ENCODE assay signal across 8 mouse cellular contexts in genomic region chr3:96243921-96244572, GRCm38 (mm10). TPM values are rescaled to one million over a fixed set of nuclear protein-coding genes. Genes with fewer than 3 reads are reported as not detected.
DNase-seq lines count a peak whose midpoint lies in the region; ATAC-seq lines count a peak whose summit lies in the region.

No protein-coding gene starts in this region.

- no peaks in the 10 kb centered on the region for H3K36me3 ChIP-seq in lung, embryonic 15.5 days
- H3K36me3 ChIP-seq in embryonic facial prominence, embryonic 15.5 days, result no peaks in the 10 kb centered on the region
- no peaks in the 10 kb centered on the region for H3K36me3 ChIP-seq in intestine, embryonic 16.5 days (ENCODE audit: control insufficient read depth, insufficient read depth, low read length)
- no peaks in the 10 kb centered on the region for H3K36me3 ChIP-seq in midbrain, embryonic 14.5 days (ENCODE audit: control insufficient read depth, insufficient read depth, low read length)

- H3K27me3 ChIP-seq in lung, embryonic 15.5 days, result no peaks in the 10 kb centered on the region
- H3K27me3 ChIP-seq in embryonic facial prominence, embryonic 15.5 days, result no peaks in the 10 kb centered on the region
- H3K27me3 ChIP-seq in intestine, embryonic 16.5 days (replicated peaks; ENCODE audit: control insufficient read depth, insufficient read depth, low read length), result no peaks in the 10 kb centered on the region
- H3K27me3 ChIP-seq in midbrain, embryonic 14.5 days (ENCODE audit: control insufficient read depth, insufficient read depth, low read length), result no peaks in the 10 kb centered on the region

- WGBS in lung, embryonic 15.5 days, result 83% methylated on average over 7 of the region's 7 CpGs
- WGBS in embryonic facial prominence, embryonic 15.5 days, result 75% methylated on average over 7 of the region's 7 CpGs
- 68% methylated on average over 7 of the region's 7 CpGs for WGBS in intestine, embryonic 16.5 days
- WGBS in midbrain, embryonic 14.5 days, result 83% methylated on average over 7 of the region's 7 CpGs

- H3K9me3 ChIP-seq in lung, embryonic 15.5 days, result no peaks in the 10 kb centered on the region
- H3K9me3 ChIP-seq in embryonic facial prominence, embryonic 15.5 days (replicated peaks), result no peaks in the 10 kb centered on the region
- no peaks in the 10 kb centered on the region for H3K9me3 ChIP-seq in intestine, embryonic 16.5 days (ENCODE audit: control insufficient read depth, low read length)
- no peaks in the 10 kb centered on the region for H3K9me3 ChIP-seq in midbrain, embryonic 14.5 days (ENCODE audit: control insufficient read depth, low read length)

- H3K4me1 ChIP-seq in lung, embryonic 15.5 days, result peaks cover 36% of the 10 kb centered on the region
- H3K4me1 ChIP-seq in embryonic facial prominence, embryonic 15.5 days, result peaks cover 30% of the 10 kb centered on the region
- H3K4me1 ChIP-seq in intestine, embryonic 16.5 days (ENCODE audit: control insufficient read depth, insufficient read depth, low read length), result peaks cover 21% of the 10 kb centered on the region
- peaks cover 22% of the 10 kb centered on the region; the same call in 1 of the 2 replicates for H3K4me1 ChIP-seq in midbrain, embryonic 14.5 days (ENCODE audit: control insufficient read depth, insufficient read depth, low read length)

- peak overlapping the region; percentile 99 for H3K27ac ChIP-seq in lung, embryonic 15.5 days
- peak overlapping the region; percentile 99 for H3K27ac ChIP-seq in embryonic facial prominence, embryonic 15.5 days (replicated peaks)
- peak overlapping the region; percentile 84 for H3K27ac ChIP-seq in intestine, embryonic 16.5 days (ENCODE audit: low read length)
- H3K27ac ChIP-seq in midbrain, embryonic 14.5 days (replicated peaks; ENCODE audit: low read depth, low read length), result no peak overlapping the region

- peak overlapping the region; percentile 63 for H3K4me2 ChIP-seq in lung, embryonic 15.5 days
- peak overlapping the region; percentile 60 for H3K4me2 ChIP-seq in embryonic facial prominence, embryonic 15.5 days (replicated peaks)
- peak overlapping the region; percentile 40 for H3K4me2 ChIP-seq in intestine, embryonic 16.5 days (ENCODE audit: low read depth, low read length)
- H3K4me2 ChIP-seq in midbrain, embryonic 14.5 days (ENCODE audit: low read length), result peak overlapping the region; percentile 72

- H3K9ac ChIP-seq in lung, embryonic 15.5 days, result peak overlapping the region; percentile 83; the same call in 1 of the 2 replicates
- 0 out of 2 replicates have a peak overlapping the region, but pooled peaks have one; percentile 64 for H3K9ac ChIP-seq in embryonic facial prominence, embryonic 15.5 days
- H3K9ac ChIP-seq in intestine, embryonic 16.5 days (ENCODE audit: low read depth, low read length), result peak overlapping the region; percentile 65; the same call in 1 of the 2 replicates
- H3K9ac ChIP-seq in midbrain, embryonic 14.5 days (replicated peaks; ENCODE audit: low read length), result peak overlapping the region; percentile 72; the same call in 1 of the 2 replicates

- no peak for ATAC-seq in lung, embryonic 15.5 days (ENCODE audit: borderline replicate concordance, extremely low read depth, low FRiP score, low TSS enrichment)
- ATAC-seq in embryonic facial prominence, embryonic 15.5 days (ENCODE audit: insufficient number of reproducible peaks, low FRiP score, low TSS enrichment, low read depth), result no peak
- no peak for ATAC-seq in intestine, embryonic 16.5 days
- no peak for ATAC-seq in midbrain, embryonic 14.5 days (ENCODE audit: low FRiP score, low TSS enrichment)

- peak overlapping the region; percentile 51 for H3K4me3 ChIP-seq in lung, embryonic 15.5 days
- H3K4me3 ChIP-seq in embryonic facial prominence, embryonic 15.5 days (replicated peaks), result peak overlapping the region; percentile 54
- no peak overlapping the region for H3K4me3 ChIP-seq in intestine, embryonic 16.5 days (ENCODE audit: low read length)
- H3K4me3 ChIP-seq in midbrain, embryonic 14.5 days (replicated peaks; ENCODE audit: low read depth, low read length), result no peak overlapping the region

- no peak for DNase-seq in lung, postnatal 14 days
- DNase-seq in midbrain, embryonic 14.5 days, result no peak
- no peak for DNase-seq in frontal cortex, postnatal 14 days (ENCODE audit: low spot score in 2 of 2)
- no peak for DNase-seq in right cerebral cortex, adult 2 months (ENCODE audit: low spot score in 2 of 2)
- DNase-seq in layer of hippocampus, adult 9-10 months (ENCODE audit: low spot score), result no peak

RNA-seq across cellular contexts. Expression of gene Hist2h2aa1, which starts 1.2 kb away (rescaled TPM):
- 20.4 and 20.5 TPM in 2 replicates for polyA plus RNA-seq in lung, embryonic 15.5 days (2015; fragmentation: Nextera tagmentation; extraction: Ambion mirVana)
- 25.9 and 30.4 TPM in 2 replicates for polyA plus RNA-seq in embryonic facial prominence, embryonic 15.5 days (2015; fragmentation: Nextera tagmentation; extraction: Ambion mirVana)
- 13.7 and 14.1 TPM in 2 replicates for polyA plus RNA-seq in intestine, embryonic 16.5 days (2015; fragmentation: Nextera tagmentation; extraction: Ambion mirVana)
- polyA plus RNA-seq in midbrain, embryonic 14.5 days (2014; fragmentation: Nextera tagmentation; extraction: Ambion mirVana), result 24.7 and 32.0 TPM in 2 replicates

RNA-seq across cellular contexts. Expression of gene Hist2h3c1, which starts 2.4 kb away (rescaled TPM):
- 0.45 and 1.9 TPM in 2 replicates for polyA plus RNA-seq in lung, embryonic 15.5 days (2015; fragmentation: Nextera tagmentation; extraction: Ambion mirVana)
- polyA plus RNA-seq in embryonic facial prominence, embryonic 15.5 days (2015; fragmentation: Nextera tagmentation; extraction: Ambion mirVana), result 1.6 TPM in 1 of 2 replicates, not detected in the other
- 1.3 and 1.8 TPM in 2 replicates for polyA plus RNA-seq in intestine, embryonic 16.5 days (2015; fragmentation: Nextera tagmentation; extraction: Ambion mirVana)
- 1.0 TPM in 1 of 2 replicates, not detected in the other for polyA plus RNA-seq in midbrain, embryonic 14.5 days (2014; fragmentation: Nextera tagmentation; extraction: Ambion mirVana)

RNA-seq across cellular contexts. Expression of gene Hist2h2aa2, which starts 4.0 kb away (rescaled TPM):
- 58.4 and 70.0 TPM in 2 replicates for polyA plus RNA-seq in lung, embryonic 15.5 days (2015; fragmentation: Nextera tagmentation; extraction: Ambion mirVana)
- polyA plus RNA-seq in embryonic facial prominence, embryonic 15.5 days (2015; fragmentation: Nextera tagmentation; extraction: Ambion mirVana), result 76.7 and 79.1 TPM in 2 replicates
- polyA plus RNA-seq in intestine, embryonic 16.5 days (2015; fragmentation: Nextera tagmentation; extraction: Ambion mirVana), result 37.3 and 43.2 TPM in 2 replicates
- polyA plus RNA-seq in midbrain, embryonic 14.5 days (2014; fragmentation: Nextera tagmentation; extraction: Ambion mirVana), result 55.4 and 76.9 TPM in 2 replicates

RNA-seq across cellular contexts. Expression of gene Hist2h3c2, which starts 5.1 kb away (rescaled TPM):
- polyA plus RNA-seq in lung, embryonic 15.5 days (2015; fragmentation: Nextera tagmentation; extraction: Ambion mirVana), result 9.8 and 13.7 TPM in 2 replicates
- 4.7 and 5.7 TPM in 2 replicates for polyA plus RNA-seq in embryonic facial prominence, embryonic 15.5 days (2015; fragmentation: Nextera tagmentation; extraction: Ambion mirVana)
- polyA plus RNA-seq in intestine, embryonic 16.5 days (2015; fragmentation: Nextera tagmentation; extraction: Ambion mirVana), result 2.9 and 3.7 TPM in 2 replicates
- polyA plus RNA-seq in midbrain, embryonic 14.5 days (2014; fragmentation: Nextera tagmentation; extraction: Ambion mirVana), result 2.2 and 3.4 TPM in 2 replicates

RNA-seq across cellular contexts. Expression of gene Hist2h4, which starts 19.1 kb away (rescaled TPM):
- polyA plus RNA-seq in lung, embryonic 15.5 days (2015; fragmentation: Nextera tagmentation; extraction: Ambion mirVana), result 15.9 and 16.1 TPM in 2 replicates
- 8.7 and 11.5 TPM in 2 replicates for polyA plus RNA-seq in embryonic facial prominence, embryonic 15.5 days (2015; fragmentation: Nextera tagmentation; extraction: Ambion mirVana)
- polyA plus RNA-seq in intestine, embryonic 16.5 days (2015; fragmentation: Nextera tagmentation; extraction: Ambion mirVana), result 5.3 and 5.8 TPM in 2 replicates
- 5.2 TPM in 2 replicates for polyA plus RNA-seq in midbrain, embryonic 14.5 days (2014; fragmentation: Nextera tagmentation; extraction: Ambion mirVana)

Comparison
In these comparisons a context has a peak if more than half of its experiments do, and no peak if none do; other contexts are left out.
1. H3K4me3 ChIP-seq: peak in lung, embryonic 15.5 days (single experiment) and embryonic facial prominence, embryonic 15.5 days (single experiment); none in intestine, embryonic 16.5 days (single experiment) and midbrain, embryonic 14.5 days (single experiment).
2. Peak in every context shown above with its lines, with median percentiles within 50 percentile points of each other: H3K4me2 ChIP-seq and H3K9ac ChIP-seq.